Mouse (Mus musculus) heart, adult 2 months (tissue): ENCODE data around the gene Gm10142. TPM values are rescaled to one million over a fixed set of nuclear protein-coding genes. Genes with fewer than 3 reads are reported as not detected.

ENCODE experiments used
- DNase-seq, 2 experiments: peaks; one replicate each; pipeline ENCODE4 v3.0.0; 2021
- H3K27ac ChIP-seq: fragments of 200-600 bp; 2 replicates; pipeline ENCODE4 v1.8.1; 2022
- H3K27me3 ChIP-seq: fragments of 200-500 bp; 2 replicates; pipeline ENCODE4 v1.6.1; 2012; ENCODE audit warnings: mild to moderate bottlenecking, low read length, inconsistent platforms, mixed read lengths; ENCODE audit not compliant: control insufficient read depth, insufficient read depth
- H3K36me3 ChIP-seq: fragments of 200-500 bp; 2 replicates; pipeline ENCODE4 v1.6.1; 2012; ENCODE audit warnings: low read length, inconsistent platforms; ENCODE audit not compliant: control insufficient read depth, insufficient read depth
- H3K4me1 ChIP-seq: fragments of 200-500 bp; 2 replicates; pipeline ENCODE4 v1.6.1; 2011; ENCODE audit warnings: low read length; ENCODE audit not compliant: control insufficient read depth, insufficient read depth
- H3K4me3 ChIP-seq: fragments of 200-600 bp; 2 replicates; pipeline ENCODE4 v1.8.1; 2022
- H3K79me2 ChIP-seq: fragments of 200-500 bp; replicated peaks from 2 replicates; pipeline ENCODE4 v1.6.1; 2012; ENCODE audit warnings: mild to moderate bottlenecking, inconsistent platforms, low read length, moderate library complexity, mixed read lengths; ENCODE audit not compliant: control insufficient read depth, insufficient read depth
- H3K9ac ChIP-seq: fragments of 200-500 bp; 2 replicates; pipeline ENCODE4 v1.6.1; 2012; ENCODE audit warnings: low read depth, mild to moderate bottlenecking, control low read depth, inconsistent platforms, low read length, mixed read lengths
- CTCF ChIP-seq: fragments of 200-600 bp; IDR thresholded peaks from 2 replicates; pipeline ENCODE4 v1.8.1; 2022; ENCODE audit warnings: antibody characterized with exemption, mild to moderate bottlenecking, moderate library complexity
- EP300 ChIP-seq: fragments of 200-500 bp; IDR thresholded peaks from 2 replicates; pipeline ENCODE4 v1.6.1; 2011; ENCODE audit warnings: low read depth, low read length, control low read depth; ENCODE audit not compliant: insufficient read depth
- POLR2A ChIP-seq: fragments of 200-500 bp; IDR thresholded peaks from 2 replicates; pipeline ENCODE4 v1.6.1; 2011; ENCODE audit warnings: mild to moderate bottlenecking, low read depth, low read length, control low read depth; ENCODE audit not compliant: insufficient read depth
- WGBS: fragments of 180-500 bp; shearing (Covaris S2); methylation state at CpG from one replicate; pipeline ENCODE4 v1.1.7; 2018; 5-methylcytosine and 5-hydroxymethylcytosine counted together
- intact Hi-C: fragments of 180-260 bp; cut with DNase I; formaldehyde crosslinking; loops from one replicate; pipeline ENCODE4 v1.15.1; 2025
- long read RNA-seq: library from polyadenylated mRNA; stranded (forward); transcript quantifications from one replicate; pipeline ENCODE4 v2.0.0, GENCODE M21; 2021
- polyA plus RNA-seq: library from polyadenylated mRNA; depleted of rRNA; stranded (reverse); fragments of >200 nt; gene quantifications from 2 replicates; pipeline ENCODE4 v1.2.3, GENCODE M21; 2012; rRNA removed
- total RNA-seq, 2 experiments: library from RNA; stranded (reverse); gene quantifications; 2 replicates each; pipeline ENCODE4 v1.2.3; 2021

Gm10142 gene
- total RNA-seq (not detected), polyA plus RNA-seq (not detected in 2 replicates)
- long read RNA-seq, result 0 reads

DNA sequence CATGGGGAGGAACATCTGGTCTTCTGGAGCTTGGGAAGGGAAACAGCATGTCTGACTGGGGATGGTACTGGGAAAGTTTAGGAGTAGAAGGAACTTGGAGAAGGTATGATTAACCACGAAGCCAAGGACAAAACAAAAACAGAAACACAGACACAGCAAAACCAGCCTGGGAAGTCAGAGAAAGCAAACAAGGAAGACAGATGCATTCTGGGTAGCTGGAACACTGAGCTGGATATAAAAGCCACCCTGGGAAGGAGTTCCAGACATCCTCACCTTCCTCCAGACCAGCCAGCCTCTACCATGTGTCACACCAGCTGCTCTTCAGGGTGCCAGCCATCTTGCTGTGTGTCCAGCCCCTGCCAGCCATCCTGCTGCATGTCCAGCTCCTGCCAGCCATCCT lies at the start of gene Gm10142:
Gene Gm10142, plus strand, starts transcription at position 301 of the 400 bp plus-strand sequence.
- Histone ChIP-seq H3K79me2 (no peaks in the 10 kb centered on the region), H3K27me3 (no peaks in the 10 kb centered on the region), H3K27ac (no peak within 1 kb of the TSS), H3K4me1 (no peaks in the 10 kb centered on the region), H3K36me3 (no peaks in the 10 kb centered on the region), H3K4me3 (no peak within 1 kb of the TSS), H3K9ac (no peak within 1 kb of the TSS)
- DNase-seq, result no peak
- intact Hi-C loops, result no loop called here
- 65% methylated on average over 1 of the region's 1 CpGs for WGBS
- TF ChIP-seq CTCF (no peak), EP300 (no peak), POLR2A (no peak)

DNA sequence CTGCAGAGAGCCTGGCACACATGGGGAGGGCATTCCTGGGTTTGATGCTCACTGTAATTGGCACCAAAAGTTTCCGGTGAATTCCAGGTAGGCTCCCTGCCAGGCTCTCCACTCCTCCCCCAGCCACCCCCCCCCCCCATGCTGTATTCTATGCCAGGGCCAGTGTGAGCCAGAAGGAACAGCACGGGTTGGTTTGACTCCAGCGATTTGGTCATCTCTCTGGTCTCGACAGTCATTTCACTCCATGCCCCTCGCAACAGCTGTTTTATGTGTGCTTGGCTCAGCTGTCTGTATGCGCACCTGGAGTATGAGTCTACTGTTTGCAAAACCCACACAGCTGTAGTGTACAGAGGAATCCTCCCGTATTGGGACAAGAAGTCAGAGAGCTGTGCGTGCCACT lies 49.3 kb upstream of the Gm10142 start:
- Histone ChIP-seq H3K4me3 (no peak overlapping the region), H3K27me3 (no peaks in the 10 kb centered on the region), H3K79me2 (no peaks in the 10 kb centered on the region), H3K4me1 (peaks cover 1% of the 10 kb centered on the region; the same call in 1 of the 2 replicates), H3K36me3 (no peaks in the 10 kb centered on the region), H3K9ac (no peak overlapping the region), H3K27ac (no peak overlapping the region)
- DNase-seq, result no peak
- intact Hi-C loops, result no loop called here
- TF ChIP-seq POLR2A, result no peak
- no peak for TF ChIP-seq EP300
- TF ChIP-seq CTCF, result no peak
- WGBS, result 50% methylated on average over 8 of the region's 8 CpGs

DNA sequence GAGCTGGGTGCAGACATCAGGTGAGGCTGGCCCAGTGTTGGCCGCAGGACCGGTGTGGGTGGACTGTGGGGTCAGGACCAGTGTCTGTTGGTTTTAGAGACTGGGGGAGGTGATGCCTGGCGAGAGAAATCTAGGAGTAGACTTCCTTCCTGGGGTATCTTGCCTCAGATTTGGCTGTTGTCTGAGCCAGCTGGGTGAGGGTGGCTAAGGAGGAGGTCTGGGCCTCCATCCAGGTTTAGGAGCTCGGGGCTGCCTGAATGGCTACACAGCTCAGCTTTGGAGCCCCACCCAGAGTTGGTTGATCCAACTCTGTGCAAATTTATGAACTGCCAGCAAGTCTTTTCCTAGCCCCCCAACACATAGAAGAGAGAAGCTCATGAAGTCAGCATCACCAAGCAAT lies 48.2 kb upstream of the Gm10142 start:
- H3K79me2 ChIP-seq, result no peaks in the 10 kb centered on the region
- intact Hi-C loops, result no loop called here
- no peak for DNase-seq
- no peak overlapping the region for H3K4me3 ChIP-seq
- H3K36me3 ChIP-seq, result no peaks in the 10 kb centered on the region
- peaks cover 1% of the 10 kb centered on the region; the same call in 1 of the 2 replicates for H3K4me1 ChIP-seq
- no peaks in the 10 kb centered on the region for H3K27me3 ChIP-seq
- H3K27ac ChIP-seq, result no peak overlapping the region
- no peak overlapping the region for H3K9ac ChIP-seq
- 47% methylated on average over 4 of the region's 4 CpGs for WGBS
- TF ChIP-seq EP300 (no peak), CTCF (no peak), POLR2A (no peak)

DNA sequence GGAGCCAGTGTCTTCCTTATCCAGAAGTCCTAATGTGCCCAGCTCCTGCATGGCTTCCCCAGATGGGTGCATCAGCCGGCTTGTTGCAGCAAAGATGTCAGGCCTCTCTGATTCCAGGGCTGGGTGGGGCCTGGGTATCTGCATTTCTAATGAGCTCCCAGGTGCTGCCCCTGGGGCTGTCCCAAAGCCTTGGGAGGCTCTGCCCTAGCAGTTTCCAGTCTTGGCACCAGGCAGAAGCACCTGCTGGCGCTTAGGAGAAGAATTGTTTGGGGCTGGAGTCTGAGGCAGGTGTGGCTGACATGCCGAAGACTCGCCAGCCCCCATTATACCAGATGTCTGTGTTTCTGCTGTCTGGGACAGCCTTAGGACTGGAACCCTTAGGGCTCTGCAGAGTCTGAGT lies 44.9 kb upstream of the Gm10142 start:
- H3K27ac ChIP-seq, result no peak overlapping the region
- 82% methylated on average over 4 of the region's 4 CpGs for whole genome bisulfite sequencing
- intact Hi-C loops, result no loop called here
- no peaks in the 10 kb centered on the region for H3K36me3 ChIP-seq
- TF ChIP-seq CTCF (no peak), EP300 (no peak), POLR2A (no peak)
- no peak for DNase-seq
- no peak overlapping the region for H3K9ac ChIP-seq
- H3K4me3 ChIP-seq, result no peak overlapping the region
- peaks cover 1% of the 10 kb centered on the region; the same call in 1 of the 2 replicates for H3K4me1 ChIP-seq
- H3K27me3 ChIP-seq, result no peaks in the 10 kb centered on the region
- no peaks in the 10 kb centered on the region for H3K79me2 ChIP-seq

DNA sequence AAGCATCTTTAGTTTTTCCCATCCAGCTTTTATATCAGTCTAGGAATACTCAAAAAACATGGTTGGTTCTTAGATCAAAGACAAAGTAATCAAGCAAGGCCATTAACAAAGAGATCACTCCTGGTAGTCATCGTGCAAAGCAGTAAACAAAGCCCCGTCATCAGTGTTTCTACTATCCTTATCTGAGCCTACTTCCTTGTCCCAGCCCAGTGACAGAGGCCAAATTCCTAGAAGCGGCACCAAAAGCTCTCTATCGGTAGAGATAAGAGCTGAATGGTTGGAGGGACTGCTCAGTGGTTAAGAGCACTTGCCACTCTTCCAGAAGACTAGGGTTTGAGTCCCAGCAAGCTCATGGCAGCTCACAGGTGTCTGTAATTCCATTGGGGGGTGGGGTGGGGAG lies 44.1 kb upstream of the Gm10142 start:
- Histone ChIP-seq H3K4me1 (no peaks in the 10 kb centered on the region; the same call in 1 of the 2 replicates), H3K27me3 (no peaks in the 10 kb centered on the region), H3K4me3 (no peak overlapping the region), H3K36me3 (no peaks in the 10 kb centered on the region), H3K9ac (no peak overlapping the region), H3K27ac (no peak overlapping the region), H3K79me2 (no peaks in the 10 kb centered on the region)
- WGBS, result 17% methylated on average over 4 of the region's 4 CpGs
- intact Hi-C loops, result no loop called here
- no peak for DNase-seq
- TF ChIP-seq EP300, result no peak
- no peak for TF ChIP-seq CTCF
- no peak for TF ChIP-seq POLR2A

DNA sequence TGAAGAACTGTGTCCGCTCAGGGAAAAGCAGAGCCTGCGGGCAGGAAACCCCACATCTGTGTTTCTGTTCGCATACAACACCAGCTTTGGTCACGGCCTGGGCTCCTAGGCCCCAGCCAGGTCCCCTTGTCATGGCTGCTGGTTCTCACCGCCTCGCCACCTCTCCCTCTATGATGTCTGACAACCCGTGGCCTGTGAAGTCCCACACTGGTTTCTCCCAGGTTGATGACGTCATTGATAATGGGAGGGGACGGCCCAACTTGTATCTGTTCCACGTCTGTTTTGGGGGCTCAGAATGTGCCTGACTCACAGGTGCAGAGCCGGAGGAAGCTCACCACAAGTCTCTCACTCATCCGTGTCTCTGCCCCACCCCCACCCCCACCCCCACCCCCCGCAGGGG lies 41.8 kb upstream of the Gm10142 start:
- no peak overlapping the region for H3K4me3 ChIP-seq
- H3K27ac ChIP-seq, result no peak overlapping the region
- H3K9ac ChIP-seq, result no peak overlapping the region
- H3K79me2 ChIP-seq, result no peaks in the 10 kb centered on the region
- H3K27me3 ChIP-seq, result peaks cover 6% of the 10 kb centered on the region
- intact Hi-C loops, result no loop called here
- H3K4me1 ChIP-seq, result no peaks in the 10 kb centered on the region
- DNase-seq, result no peak
- 60% methylated on average over 13 of the region's 13 CpGs for WGBS
- TF ChIP-seq EP300 (no peak), CTCF (no peak), POLR2A (no peak)
- H3K36me3 ChIP-seq, result no peaks in the 10 kb centered on the region
